Mouse (Mus musculus): ENCODE data around the gene Gm10662. TPM values are rescaled to one million over a fixed set of nuclear protein-coding genes. Genes with fewer than 3 reads are reported as not detected.

Gm10662 gene
- not detected in 2 replicates for polyA plus RNA-seq (2015; fragmentation: Nextera tagmentation; extraction: Ambion mirVana)

DNA sequence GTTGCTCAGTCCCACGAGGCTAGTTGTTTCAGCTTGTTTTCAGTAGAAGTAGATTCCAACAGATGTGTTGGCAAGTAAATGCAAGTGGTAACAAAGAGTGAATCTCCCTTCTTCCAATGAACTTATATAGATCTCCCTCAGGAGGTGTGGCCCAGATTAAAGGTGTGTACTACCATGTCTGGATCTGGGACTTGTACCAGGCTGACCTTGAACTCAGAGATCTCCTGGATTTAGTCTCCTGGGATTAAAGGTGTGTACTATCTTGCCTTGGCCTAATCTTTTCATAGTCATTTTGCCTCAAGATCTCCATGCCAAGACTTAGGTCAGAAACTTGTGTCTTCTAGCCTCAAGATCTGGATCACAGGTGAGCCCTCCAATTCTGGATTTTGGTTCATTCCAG lies at the start of gene Gm10662:
Gene Gm10662 (minus strand): TSS at position 101 of the 400 bp plus-strand sequence.

Other genes starting within 250 kb of the Gm10662 start
- gene Gm4214, start 159.8 kb downstream of the Gm10662 start, polyA plus RNA-seq (2015; fragmentation: Nextera tagmentation; extraction: Ambion mirVana) = not detected in 2 replicates
- not detected in 2 replicates for gene Gm4216, start 124.6 kb downstream of the Gm10662 start, polyA plus RNA-seq (2015; fragmentation: Nextera tagmentation; extraction: Ambion mirVana)
- not detected in 2 replicates for gene Vmn1r163, start 88.9 kb downstream of the Gm10662 start, polyA plus RNA-seq (2015; fragmentation: Nextera tagmentation; extraction: Ambion mirVana)
- gene Gm8720, start 77.0 kb downstream of the Gm10662 start, polyA plus RNA-seq (2015; fragmentation: Nextera tagmentation; extraction: Ambion mirVana) = not detected in 2 replicates
- not detected in 2 replicates for gene Vmn1r165, start 72.9 kb upstream of the Gm10662 start, polyA plus RNA-seq (2015; fragmentation: Nextera tagmentation; extraction: Ambion mirVana)
- gene Vmn1r166, start 107.2 kb upstream of the Gm10662 start, polyA plus RNA-seq (2015; fragmentation: Nextera tagmentation; extraction: Ambion mirVana) = not detected in 2 replicates
- gene Gm6902, start 134.4 kb upstream of the Gm10662 start, polyA plus RNA-seq (2015; fragmentation: Nextera tagmentation; extraction: Ambion mirVana) = not detected in 2 replicates
- not detected in 2 replicates for gene Nlrp4e, start 156.7 kb upstream of the Gm10662 start, polyA plus RNA-seq (2015; fragmentation: Nextera tagmentation; extraction: Ambion mirVana)
- not detected in 2 replicates for gene Nlrp5, start 241.4 kb upstream of the Gm10662 start, polyA plus RNA-seq (2015; fragmentation: Nextera tagmentation; extraction: Ambion mirVana)